Mouse (Mus musculus) G1E (cell line): ENCODE data around the gene Det1.

ENCODE experiments used
- CTCF ChIP-seq: IDR thresholded peaks from 2 replicates; pipeline ENCODE4 v1.5.1; 2012; ENCODE audit warnings: low read depth, low read length, inconsistent platforms, mixed read lengths
- GATA1 ChIP-seq: IDR thresholded peaks from 2 replicates; pipeline ENCODE4 v1.6.1; 2012; ENCODE audit warnings: borderline replicate concordance, low read length, inconsistent platforms, mixed read lengths
- GATA2 ChIP-seq: IDR thresholded peaks from 2 replicates; pipeline ENCODE4 v1.6.1; 2012; ENCODE audit warnings: low read depth, low read length, inconsistent platforms, borderline replicate concordance
- POLR2AphosphoS5 ChIP-seq: IDR thresholded peaks from 2 replicates; pipeline ENCODE4 v1.6.1; 2012; ENCODE audit warnings: low read depth, low read length, inconsistent platforms; ENCODE audit not compliant: insufficient replicate concordance
- TAL1 ChIP-seq: conservative IDR thresholded peaks from 2 replicates; pipeline ENCODE4 v1.6.1; 2012; ENCODE audit warnings: low read depth, low read length, inconsistent platforms, mixed read lengths

DNA sequence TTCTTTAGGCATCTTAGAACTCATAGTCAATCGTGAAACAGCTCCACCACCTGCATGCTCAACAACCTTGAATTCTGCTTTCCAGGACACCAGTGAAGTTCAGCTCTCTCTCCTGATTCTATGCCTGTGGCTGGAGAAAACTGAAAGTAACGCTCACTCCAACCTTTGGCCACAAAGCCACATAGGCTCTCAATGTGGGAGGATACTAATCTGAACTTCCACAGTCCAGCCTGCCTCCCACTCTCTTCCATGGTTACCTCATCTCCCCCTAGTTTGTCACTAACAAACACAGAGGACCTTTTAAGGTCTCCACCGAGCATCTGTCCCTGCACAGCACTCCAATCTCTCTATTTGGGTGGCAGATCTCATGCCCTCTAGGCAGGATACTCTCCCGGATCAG is 11.4 kb downstream of the Det1 start:
- TF ChIP-seq CTCF (no peak), POLR2AphosphoS5 (no peak), GATA1 (no peak), TAL1 (no peak), GATA2 (no peak)
